Mouse (Mus musculus): ENCODE measurements at regions not wholly inside any gene's neighbourhood (a gene's known extent, or its start where the extent isn't known, plus 50 kb on each side); places are given as distances from the start of the nearest gene placed in this dataset.

DNA sequence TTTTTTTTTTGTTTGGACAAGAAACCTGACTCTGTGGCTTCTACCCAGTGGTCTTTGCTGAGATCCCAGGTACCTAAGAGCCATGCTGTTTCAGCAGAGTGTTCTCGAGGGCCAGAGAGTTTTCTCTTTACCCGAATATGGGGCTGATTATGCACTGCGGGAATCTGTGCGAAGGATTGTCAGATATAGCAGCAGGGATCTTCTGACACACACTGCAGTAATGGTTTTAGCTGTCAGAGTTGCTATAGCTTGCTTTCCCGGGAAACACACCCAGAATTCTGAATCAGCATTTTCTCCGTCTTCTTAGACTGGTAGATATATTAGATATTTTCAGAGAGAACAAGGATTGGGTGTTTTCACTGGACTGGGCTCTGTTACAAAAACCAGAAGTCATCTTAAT is 197.1 kb downstream of the Sec16b start:
- Histone ChIP-seq H3K27me3 (replicated peaks; ENCODE audit: control insufficient read depth, insufficient read depth, low read length) (no peaks in the 10 kb centered on the region), H3K4me1 (replicated peaks; ENCODE audit: control insufficient read depth, insufficient read depth, low read length) (no peaks in the 10 kb centered on the region), H3K9me3 (ENCODE audit: control insufficient read depth, low read length) (no peaks in the 10 kb centered on the region), H3K27ac (ENCODE audit: low read length) (no peak overlapping the region), H3K4me3 (replicated peaks; ENCODE audit: low read length) (no peak overlapping the region), H3K4me2 (ENCODE audit: low read length) (no peak overlapping the region), H3K9ac (replicated peaks; ENCODE audit: low read depth, low read length) (no peak overlapping the region), H3K36me3 (ENCODE audit: control insufficient read depth, insufficient read depth) (no peaks in the 10 kb centered on the region)
- 79% methylated on average over 6 of the region's 6 CpGs for WGBS
- no peak; the same call in 1 of the 2 replicates for ATAC-seq

DNA sequence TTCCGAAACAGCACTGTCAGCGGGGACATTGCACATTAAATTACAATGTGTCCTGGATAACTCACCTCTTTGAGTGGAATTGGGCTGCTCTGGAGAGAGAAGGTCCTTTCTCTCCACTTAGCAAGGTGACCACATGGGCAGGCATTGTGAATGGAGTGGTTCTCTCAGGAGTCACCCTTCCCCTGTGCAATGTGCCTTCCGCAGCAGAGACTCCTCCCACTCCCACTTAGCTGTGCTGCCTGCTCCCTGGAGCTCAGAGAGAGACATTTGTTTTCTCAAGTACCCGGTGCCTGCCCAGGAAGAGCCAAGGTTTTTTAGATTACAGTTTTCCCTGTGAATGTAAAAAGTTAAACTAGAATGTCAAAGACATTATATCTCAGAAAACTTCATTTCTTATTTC is 198.8 kb downstream of the Sec16b start:
- no peak overlapping the region for H3K27ac ChIP-seq (ENCODE audit: low read length)
- no peak for ATAC-seq
- H3K36me3 ChIP-seq (ENCODE audit: control insufficient read depth, insufficient read depth) = no peaks in the 10 kb centered on the region
- H3K4me2 ChIP-seq (ENCODE audit: low read length) = no peak overlapping the region
- H3K4me1 ChIP-seq (replicated peaks; ENCODE audit: control insufficient read depth, insufficient read depth, low read length) = no peaks in the 10 kb centered on the region
- no peak overlapping the region for H3K4me3 ChIP-seq (replicated peaks; ENCODE audit: low read length)
- H3K9me3 ChIP-seq (ENCODE audit: control insufficient read depth, low read length) = no peaks in the 10 kb centered on the region
- H3K9ac ChIP-seq (replicated peaks; ENCODE audit: low read depth, low read length) = no peak overlapping the region
- H3K27me3 ChIP-seq (replicated peaks; ENCODE audit: control insufficient read depth, insufficient read depth, low read length) = no peaks in the 10 kb centered on the region
- WGBS = 64% methylated on average over 4 of the region's 4 CpGs

DNA sequence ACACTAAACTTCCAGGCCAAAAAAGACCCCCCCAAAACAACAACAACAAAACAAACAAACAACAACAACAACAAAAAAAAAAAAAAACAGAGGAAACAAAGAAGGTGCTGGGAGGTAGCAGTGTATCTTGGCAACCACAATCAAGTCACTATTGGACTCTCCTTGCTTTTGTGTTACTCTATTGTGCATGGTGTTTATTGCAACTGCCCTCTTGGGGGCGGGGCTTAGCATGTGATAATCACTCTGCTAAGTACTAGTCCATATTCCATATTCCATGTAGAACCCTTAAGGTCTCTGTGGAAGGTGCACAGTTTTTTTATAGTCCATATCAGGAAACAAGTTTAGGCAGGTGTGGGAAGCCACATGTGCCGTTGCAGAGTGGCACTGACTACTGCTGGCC is 200.7 kb downstream of the Sec16b start:
- WGBS = 87% methylated on average over 2 of the region's 2 CpGs
- no peaks in the 10 kb centered on the region for H3K9me3 ChIP-seq (ENCODE audit: control insufficient read depth, low read length)
- H3K9ac ChIP-seq (replicated peaks; ENCODE audit: low read depth, low read length) = no peak overlapping the region
- no peaks in the 10 kb centered on the region for H3K4me1 ChIP-seq (replicated peaks; ENCODE audit: control insufficient read depth, insufficient read depth, low read length)
- H3K4me3 ChIP-seq (replicated peaks; ENCODE audit: low read length) = no peak overlapping the region
- H3K4me2 ChIP-seq (ENCODE audit: low read length) = no peak overlapping the region
- ATAC-seq = no peak
- no peak overlapping the region for H3K27ac ChIP-seq (ENCODE audit: low read length)
- H3K27me3 ChIP-seq (replicated peaks; ENCODE audit: control insufficient read depth, insufficient read depth, low read length) = no peaks in the 10 kb centered on the region
- H3K36me3 ChIP-seq (ENCODE audit: control insufficient read depth, insufficient read depth) = no peaks in the 10 kb centered on the region

DNA sequence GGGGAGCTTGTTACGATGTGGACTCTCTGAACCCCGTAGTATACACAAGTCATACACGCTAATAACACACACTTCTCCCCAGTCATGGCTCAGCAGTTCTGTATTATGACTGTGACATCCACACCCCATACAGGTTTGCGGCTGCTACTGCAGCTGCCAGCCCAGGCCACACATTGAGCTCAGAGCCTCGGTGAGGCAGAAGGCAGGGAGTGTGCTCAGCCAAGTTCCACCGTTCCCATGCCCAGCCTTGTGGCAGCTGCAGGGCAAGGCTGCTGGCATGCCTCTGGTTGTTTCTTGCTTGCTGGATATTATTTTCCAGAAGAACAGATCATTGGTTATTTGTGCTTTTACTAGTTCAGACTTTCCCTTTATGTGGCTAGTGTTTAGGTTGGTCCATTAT is 202.6 kb downstream of the Sec16b start:
- Histone ChIP-seq H3K4me1 (replicated peaks; ENCODE audit: control insufficient read depth, insufficient read depth, low read length) (no peaks in the 10 kb centered on the region), H3K27me3 (replicated peaks; ENCODE audit: control insufficient read depth, insufficient read depth, low read length) (no peaks in the 10 kb centered on the region), H3K9me3 (ENCODE audit: control insufficient read depth, low read length) (no peaks in the 10 kb centered on the region), H3K36me3 (ENCODE audit: control insufficient read depth, insufficient read depth) (no peaks in the 10 kb centered on the region), H3K9ac (replicated peaks; ENCODE audit: low read depth, low read length) (no peak overlapping the region), H3K27ac (ENCODE audit: low read length) (no peak overlapping the region), H3K4me2 (ENCODE audit: low read length) (no peak overlapping the region), H3K4me3 (replicated peaks; ENCODE audit: low read length) (no peak overlapping the region)
- no peak for ATAC-seq
- WGBS = 76% methylated on average over 6 of the region's 6 CpGs

DNA sequence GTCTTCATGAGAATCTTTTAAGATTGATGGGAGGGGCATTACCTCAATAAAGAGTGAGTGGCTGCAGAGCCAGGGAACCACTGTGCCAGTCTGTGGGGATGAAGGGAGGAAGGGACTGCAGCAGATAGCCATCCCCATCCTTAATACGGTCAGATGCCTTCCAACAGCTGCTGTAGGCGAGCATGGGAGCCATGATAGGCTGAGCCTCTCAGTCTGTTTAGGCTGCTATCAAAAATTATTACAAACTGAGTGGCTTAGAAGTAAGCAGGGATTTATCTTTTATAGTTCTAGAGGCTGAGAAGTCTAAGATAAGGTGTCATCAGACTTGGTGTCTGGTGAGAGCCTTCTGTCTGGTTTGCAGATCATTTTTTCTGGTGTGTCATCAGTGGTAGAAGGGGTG is 204.3 kb downstream of the Sec16b start:
- Histone ChIP-seq H3K27ac (ENCODE audit: low read length) (no peak overlapping the region), H3K27me3 (replicated peaks; ENCODE audit: control insufficient read depth, insufficient read depth, low read length) (no peaks in the 10 kb centered on the region), H3K4me1 (replicated peaks; ENCODE audit: control insufficient read depth, insufficient read depth, low read length) (no peaks in the 10 kb centered on the region), H3K9me3 (ENCODE audit: control insufficient read depth, low read length) (no peaks in the 10 kb centered on the region), H3K9ac (replicated peaks; ENCODE audit: low read depth, low read length) (no peak overlapping the region), H3K4me2 (ENCODE audit: low read length) (no peak overlapping the region), H3K4me3 (replicated peaks; ENCODE audit: low read length) (no peak overlapping the region), H3K36me3 (ENCODE audit: control insufficient read depth, insufficient read depth) (no peaks in the 10 kb centered on the region)
- no peak for ATAC-seq
- 90% methylated on average over 2 of the region's 2 CpGs for WGBS

DNA sequence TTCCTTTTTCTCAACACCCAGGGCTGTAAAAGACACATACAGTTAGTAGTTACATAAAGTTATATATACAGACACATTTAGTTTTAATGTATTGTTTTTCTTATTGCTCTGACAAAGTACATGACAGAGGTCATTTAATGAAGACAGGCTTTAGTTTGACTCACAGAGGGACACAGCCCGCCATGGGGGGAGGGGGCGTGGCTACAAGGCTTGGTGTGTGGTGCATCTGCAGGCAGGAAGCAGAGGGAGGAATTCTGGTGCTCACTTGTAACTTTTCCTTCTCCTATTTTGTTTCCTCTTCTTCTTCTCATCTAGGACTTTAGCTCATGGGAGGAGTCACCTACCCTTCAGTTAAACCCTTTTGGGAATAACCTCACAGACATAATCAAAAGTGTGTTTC is 206.0 kb downstream of the Sec16b start:
- no peaks in the 10 kb centered on the region for H3K36me3 ChIP-seq (ENCODE audit: control insufficient read depth, insufficient read depth)
- no peaks in the 10 kb centered on the region for H3K4me1 ChIP-seq (replicated peaks; ENCODE audit: control insufficient read depth, insufficient read depth, low read length)
- H3K9me3 ChIP-seq (ENCODE audit: control insufficient read depth, low read length) = no peaks in the 10 kb centered on the region
- no peak overlapping the region for H3K4me2 ChIP-seq (ENCODE audit: low read length)
- H3K27ac ChIP-seq (ENCODE audit: low read length) = no peak overlapping the region
- no peak for ATAC-seq
- H3K9ac ChIP-seq (replicated peaks; ENCODE audit: low read depth, low read length) = no peak overlapping the region
- H3K4me3 ChIP-seq (replicated peaks; ENCODE audit: low read length) = no peak overlapping the region
- 37% methylated on average over 2 of the region's 2 CpGs for WGBS
- no peaks in the 10 kb centered on the region for H3K27me3 ChIP-seq (replicated peaks; ENCODE audit: control insufficient read depth, insufficient read depth, low read length)

DNA sequence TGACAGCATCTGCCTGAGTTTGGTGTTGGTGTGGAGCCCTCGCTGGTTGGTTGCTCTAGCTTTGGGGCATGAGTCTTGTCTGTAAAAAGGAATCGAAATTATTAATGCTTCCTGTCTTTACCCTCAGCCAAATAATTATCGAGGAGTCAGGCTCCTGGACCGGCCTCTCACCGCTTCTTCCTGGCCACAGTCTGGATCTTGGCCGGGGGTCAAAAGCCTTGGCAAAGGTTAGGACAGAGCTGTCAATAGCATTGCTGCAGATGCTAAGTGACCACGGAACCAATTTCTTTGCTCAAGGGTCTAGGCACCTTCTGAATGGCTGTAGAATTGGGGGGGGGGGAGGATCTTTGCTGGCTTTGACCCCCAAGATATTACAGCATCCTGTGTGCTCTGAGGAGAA is 207.3 kb downstream of the Sec16b start:
- H3K9ac ChIP-seq (replicated peaks; ENCODE audit: low read depth, low read length) = no peak overlapping the region
- H3K27ac ChIP-seq (ENCODE audit: low read length) = no peak overlapping the region
- no peaks in the 10 kb centered on the region for H3K27me3 ChIP-seq (replicated peaks; ENCODE audit: control insufficient read depth, insufficient read depth, low read length)
- H3K4me1 ChIP-seq (replicated peaks; ENCODE audit: control insufficient read depth, insufficient read depth, low read length) = no peaks in the 10 kb centered on the region
- H3K36me3 ChIP-seq (ENCODE audit: control insufficient read depth, insufficient read depth) = no peaks in the 10 kb centered on the region
- H3K4me3 ChIP-seq (replicated peaks; ENCODE audit: low read length) = no peak overlapping the region
- no peak overlapping the region for H3K4me2 ChIP-seq (ENCODE audit: low read length)
- no peak for ATAC-seq
- WGBS = 95% methylated on average over 7 of the region's 7 CpGs
- H3K9me3 ChIP-seq (ENCODE audit: control insufficient read depth, low read length) = no peaks in the 10 kb centered on the region

DNA sequence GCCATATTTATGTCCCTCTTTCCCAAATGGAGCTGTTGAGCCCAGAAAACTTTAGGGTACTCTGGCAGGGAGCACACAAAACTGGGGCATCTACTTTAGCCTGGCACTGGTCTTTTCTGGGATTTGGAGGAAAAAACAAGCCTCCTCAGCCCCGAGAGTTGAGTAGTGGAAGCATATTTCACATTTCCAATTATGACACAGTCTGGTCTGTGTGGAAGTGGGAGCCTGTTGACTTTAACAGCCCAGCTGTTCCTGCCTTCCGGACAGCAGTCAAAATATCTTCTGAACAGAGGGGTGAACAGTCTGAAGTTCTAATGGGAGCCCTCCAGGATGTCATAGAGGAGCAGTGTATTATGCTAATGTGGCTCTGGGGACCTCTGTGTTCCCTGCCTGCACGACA is 209.1 kb downstream of the Sec16b start:
- H3K4me2 ChIP-seq (ENCODE audit: low read length) = no peak overlapping the region
- no peaks in the 10 kb centered on the region for H3K36me3 ChIP-seq (ENCODE audit: control insufficient read depth, insufficient read depth)
- no peak overlapping the region for H3K27ac ChIP-seq (ENCODE audit: low read length)
- H3K4me1 ChIP-seq (replicated peaks; ENCODE audit: control insufficient read depth, insufficient read depth, low read length) = no peaks in the 10 kb centered on the region
- no peak overlapping the region for H3K9ac ChIP-seq (replicated peaks; ENCODE audit: low read depth, low read length)
- H3K4me3 ChIP-seq (replicated peaks; ENCODE audit: low read length) = no peak overlapping the region
- WGBS = 66% methylated on average over 3 of the region's 3 CpGs
- ATAC-seq = no peak
- no peaks in the 10 kb centered on the region for H3K9me3 ChIP-seq (ENCODE audit: control insufficient read depth, low read length)
- no peaks in the 10 kb centered on the region for H3K27me3 ChIP-seq (replicated peaks; ENCODE audit: control insufficient read depth, insufficient read depth, low read length)

DNA sequence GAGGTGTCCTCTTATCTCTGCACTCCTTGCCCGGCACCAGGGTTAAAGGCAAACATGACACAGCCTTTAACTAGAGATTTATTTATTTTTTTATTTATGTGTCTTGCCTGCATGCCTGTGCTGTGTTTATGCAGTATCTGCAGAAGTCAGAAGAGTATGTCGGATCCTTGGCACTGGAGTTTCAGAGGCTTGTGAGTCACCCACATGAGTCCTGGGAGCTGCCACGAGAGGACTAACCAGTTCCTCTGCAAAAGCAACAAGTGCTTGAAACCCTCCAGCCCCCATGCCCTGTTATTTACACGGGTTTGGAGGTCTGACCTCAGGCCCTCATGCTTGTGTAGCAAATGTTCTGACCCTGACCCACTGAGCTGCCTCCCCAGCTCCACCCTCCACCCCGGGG is 210.6 kb downstream of the Sec16b start:
- H3K27ac ChIP-seq (ENCODE audit: low read length) = no peak overlapping the region
- H3K9ac ChIP-seq (replicated peaks; ENCODE audit: low read depth, low read length) = no peak overlapping the region
- H3K4me2 ChIP-seq (ENCODE audit: low read length) = no peak overlapping the region
- H3K4me3 ChIP-seq (replicated peaks; ENCODE audit: low read length) = no peak overlapping the region
- 0 out of 2 replicates have a peak, but pooled peaks cover 2% of the 10 kb centered on the region for H3K4me1 ChIP-seq (replicated peaks; ENCODE audit: control insufficient read depth, insufficient read depth, low read length)
- ATAC-seq = no peak
- WGBS = 83% methylated on average over 5 of the region's 5 CpGs
- H3K9me3 ChIP-seq (ENCODE audit: control insufficient read depth, low read length) = no peaks in the 10 kb centered on the region
- H3K27me3 ChIP-seq (replicated peaks; ENCODE audit: control insufficient read depth, insufficient read depth, low read length) = no peaks in the 10 kb centered on the region
- no peaks in the 10 kb centered on the region for H3K36me3 ChIP-seq (ENCODE audit: control insufficient read depth, insufficient read depth)

DNA sequence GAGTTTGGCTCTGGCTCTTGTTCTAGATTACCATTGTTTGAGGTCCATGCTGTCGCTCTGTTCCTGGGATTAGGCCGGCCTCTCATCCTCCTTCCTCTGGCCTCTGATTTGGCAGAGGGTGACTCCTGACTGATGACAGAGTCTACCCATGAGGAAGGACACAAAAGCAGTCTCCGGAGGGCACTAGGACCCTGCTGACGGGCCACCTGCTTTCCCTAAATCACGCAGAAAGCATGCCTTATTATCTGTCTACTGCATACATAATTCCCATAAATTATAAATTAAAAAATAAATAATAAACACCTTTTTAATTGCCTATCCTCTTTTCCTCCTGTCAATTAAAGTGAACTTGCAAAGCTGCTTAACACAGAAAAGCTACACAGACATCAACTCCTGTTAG is 215.4 kb downstream of the Sec16b start:
- WGBS = 67% methylated on average over 5 of the region's 5 CpGs
- Histone ChIP-seq H3K9ac (replicated peaks; ENCODE audit: low read depth, low read length) (no peak overlapping the region), H3K4me2 (ENCODE audit: low read length) (no peak overlapping the region), H3K27ac (ENCODE audit: low read length) (peak overlapping the region; percentile 17), H3K4me3 (replicated peaks; ENCODE audit: low read length) (no peak overlapping the region), H3K9me3 (ENCODE audit: control insufficient read depth, low read length) (no peaks in the 10 kb centered on the region), H3K36me3 (ENCODE audit: control insufficient read depth, insufficient read depth) (no peaks in the 10 kb centered on the region), H3K4me1 (replicated peaks; ENCODE audit: control insufficient read depth, insufficient read depth, low read length) (0 out of 2 replicates have a peak, but pooled peaks cover 2% of the 10 kb centered on the region), H3K27me3 (replicated peaks; ENCODE audit: control insufficient read depth, insufficient read depth, low read length) (no peaks in the 10 kb centered on the region)
- peak; percentile 85 for ATAC-seq
